Mouse (Mus musculus) testis, adult 2 months (tissue): ENCODE results near the gene Tent5a. TPM values are rescaled to one million over a fixed set of nuclear protein-coding genes. Genes with fewer than 3 reads are reported as not detected.
A peak's percentile ranks its signal among the peaks of the same experiment; 100 is the strongest.

Experiments
- H3K27ac ChIP-seq: fragments of 200-500 bp; 2 replicates; pipeline ENCODE4 v1.5.1; 2012; ENCODE audit warnings: low read depth, low read length; ENCODE audit not compliant: control insufficient read depth, insufficient read depth
- H3K27me3 ChIP-seq: fragments of 200-500 bp; 2 replicates; pipeline ENCODE4 v1.6.1; 2012; ENCODE audit warnings: mild to moderate bottlenecking, low read length, moderate library complexity; ENCODE audit not compliant: control insufficient read depth, insufficient read depth
- H3K36me3 ChIP-seq: fragments of 200-500 bp; 2 replicates; pipeline ENCODE4 v1.6.1; 2012; ENCODE audit warnings: mild to moderate bottlenecking, low read length; ENCODE audit not compliant: control insufficient read depth, insufficient read depth
- H3K4me1 ChIP-seq: fragments of 200-500 bp; 2 replicates; pipeline ENCODE4 v1.6.1; 2012; ENCODE audit warnings: low read length; ENCODE audit not compliant: control insufficient read depth, insufficient read depth
- H3K4me3 ChIP-seq: fragments of 200-500 bp; 2 replicates; pipeline ENCODE4 v1.5.1; 2012; ENCODE audit warnings: low read depth, mild to moderate bottlenecking, low read length, moderate library complexity, mixed read lengths; ENCODE audit not compliant: control insufficient read depth
- CTCF ChIP-seq: fragments of 200-500 bp; IDR thresholded peaks from 2 replicates; pipeline ENCODE4 v1.5.1; 2012; ENCODE audit warnings: low read depth, mild to moderate bottlenecking, inconsistent platforms, low read length, moderate library complexity; ENCODE audit not compliant: control insufficient read depth, insufficient read depth, insufficient replicate concordance
- POLR2A ChIP-seq: fragments of 200-500 bp; IDR thresholded peaks from 2 replicates; pipeline ENCODE4 v1.6.1; 2012; ENCODE audit warnings: low read depth, mild to moderate bottlenecking, inconsistent platforms, low read length, moderate library complexity; ENCODE audit not compliant: control insufficient read depth
- polyA plus RNA-seq: library from polyadenylated mRNA; depleted of rRNA; stranded (reverse); fragments of >200 nt; gene quantifications from 2 replicates; pipeline ENCODE4 v1.2.3, GENCODE M21; 2012

Tent5a gene
- polyA plus RNA-seq, 1 experiment, result 0.28 TPM

DNA sequence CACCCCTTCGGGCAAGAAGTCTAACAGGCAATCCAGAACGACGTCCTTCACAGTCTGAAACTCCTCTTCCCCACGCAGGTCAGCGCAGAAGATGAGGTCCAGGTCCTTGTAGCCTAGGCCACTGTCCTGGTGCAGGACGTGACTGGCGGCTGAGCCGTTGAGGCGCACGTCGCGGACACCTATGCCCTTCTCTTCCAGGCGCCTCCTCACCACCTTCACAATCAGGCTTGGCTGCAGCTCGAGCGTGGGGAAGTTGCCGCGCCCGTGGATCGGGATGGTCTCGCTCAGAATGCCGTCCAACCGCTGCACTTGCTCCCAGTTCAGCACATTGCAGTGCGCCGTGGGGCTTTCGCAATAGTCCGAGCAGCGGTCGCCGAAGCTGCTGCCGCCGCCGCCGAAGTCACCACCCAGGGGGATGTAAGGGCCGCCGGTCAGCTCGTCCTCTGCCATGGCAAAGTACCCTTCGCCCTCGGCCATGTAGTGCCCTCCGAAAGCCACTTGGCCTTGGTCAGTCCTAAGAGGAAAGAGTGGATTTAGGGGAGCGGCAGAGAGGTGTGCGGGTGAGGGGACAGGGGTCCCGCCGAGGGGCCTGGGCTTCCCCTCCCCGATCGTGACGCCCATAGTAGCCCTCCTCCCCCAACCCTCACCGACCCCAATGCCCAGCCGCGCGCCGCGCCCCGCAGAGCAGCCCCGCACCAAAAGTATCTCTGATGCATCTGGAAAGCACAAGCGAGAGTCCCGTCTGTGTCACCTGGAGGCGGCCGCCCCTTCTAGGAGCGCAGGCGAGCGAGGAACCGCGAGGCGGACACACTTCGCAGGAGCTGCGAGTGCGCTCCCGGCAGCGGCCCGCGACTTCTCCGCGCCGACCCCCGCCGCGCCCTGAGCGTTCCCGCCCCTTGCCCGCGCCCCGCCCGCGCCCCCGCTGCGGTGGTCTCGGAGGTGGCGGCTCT lies 581 bp downstream of the Tent5a start:
- Histone ChIP-seq H3K4me1 (peaks cover 8% of the 10 kb centered on the region; the same call in 1 of the 2 replicates), H3K36me3 (no peaks in the 10 kb centered on the region), H3K4me3 (peak overlapping the region; percentile 70), H3K27me3 (no peaks in the 10 kb centered on the region), H3K27ac (no peak overlapping the region)
- TF ChIP-seq CTCF (no peak), POLR2A (no peak)

DNA sequence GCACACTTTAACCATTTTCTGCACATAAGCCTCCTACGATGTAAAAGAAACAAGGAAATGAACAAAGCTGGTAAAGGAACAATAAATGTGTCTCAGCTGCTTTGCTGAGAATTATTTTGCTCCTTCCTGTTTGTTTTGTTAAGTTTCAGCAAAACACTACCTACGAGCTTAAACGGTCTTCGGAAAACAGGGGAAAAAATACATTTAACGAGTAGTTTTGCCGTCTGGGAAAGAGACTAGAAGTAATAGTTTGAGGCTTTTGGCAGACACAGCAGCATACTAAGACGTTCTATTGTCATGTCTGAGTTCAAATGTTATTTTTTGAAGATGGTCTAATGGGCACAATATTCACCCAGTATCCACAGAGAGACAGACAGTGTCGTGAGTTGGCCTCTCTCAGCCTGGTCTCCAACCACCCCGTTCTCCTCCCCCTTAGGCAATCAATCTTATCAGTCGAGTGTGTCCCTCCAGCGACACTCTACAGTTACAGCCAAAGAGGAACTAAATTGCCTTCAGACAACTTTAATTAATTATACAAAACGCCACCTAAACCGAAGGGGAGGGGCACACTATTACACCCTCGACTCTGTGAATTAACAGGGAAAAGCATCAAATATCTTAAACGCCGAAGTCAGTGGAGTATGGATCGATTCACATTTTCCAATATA lies 1.8 kb downstream of the Tent5a start:
- H3K4me3 ChIP-seq, result no peak overlapping the region
- TF ChIP-seq POLR2A (no peak), CTCF (no peak)

GRCm38 (mm10) chr9:85324158-85324875 lies 2.8 kb downstream of the Tent5a start:
- Histone ChIP-seq H3K27ac (no peak overlapping the region), H3K27me3 (no peaks in the 10 kb centered on the region), H3K4me1 (peaks cover 8% of the 10 kb centered on the region; the same call in 1 of the 2 replicates), H3K4me3 (no peak overlapping the region), H3K36me3 (no peaks in the 10 kb centered on the region)
- TF ChIP-seq POLR2A (no peak), CTCF (no peak)

More for the DNA sequence above, 1.8 kb downstream of the Tent5a start:
- no peaks in the 10 kb centered on the region for H3K36me3 ChIP-seq
- no peak overlapping the region for H3K27ac ChIP-seq
- H3K4me1 ChIP-seq, result peaks cover 8% of the 10 kb centered on the region; the same call in 1 of the 2 replicates
- no peaks in the 10 kb centered on the region for H3K27me3 ChIP-seq

DNA sequence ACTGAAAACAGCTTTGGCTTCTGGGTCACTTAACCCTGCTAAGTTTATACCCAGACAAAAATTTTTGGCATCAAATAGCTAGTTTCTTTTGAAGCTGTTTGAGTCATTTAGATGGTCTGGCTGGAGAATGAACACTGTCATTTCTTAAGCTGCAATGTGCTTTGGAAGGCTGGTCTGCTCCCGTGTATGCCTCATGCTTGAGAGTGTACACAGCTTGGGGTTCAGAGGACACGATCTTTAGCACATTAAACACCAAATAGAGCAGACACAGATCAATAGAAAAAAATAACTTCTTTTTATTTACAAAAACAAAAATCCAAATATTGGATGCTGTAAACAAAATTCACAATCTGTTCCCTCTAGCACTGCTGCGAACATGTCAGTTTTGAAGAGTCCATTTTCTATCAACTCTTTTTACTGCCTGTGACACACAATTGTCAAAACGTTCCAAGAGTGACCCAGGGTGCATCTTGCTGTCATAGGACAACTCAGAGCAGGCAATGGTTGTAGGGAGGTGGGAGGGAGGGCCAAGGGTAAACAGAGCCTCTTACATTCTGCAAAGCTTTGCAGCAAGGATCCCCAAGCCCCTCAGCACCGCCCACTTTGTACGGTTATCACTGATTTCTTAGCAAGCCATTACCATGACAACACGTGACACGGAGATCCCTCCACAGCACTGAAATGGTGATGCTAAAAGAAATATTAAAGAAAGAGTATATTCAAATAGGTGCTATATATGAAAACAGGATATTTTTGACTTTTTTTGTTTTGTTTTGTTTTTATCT lies 6.8 kb downstream of the Tent5a start:
- Histone ChIP-seq H3K36me3 (no peaks in the 10 kb centered on the region), H3K27ac (no peak overlapping the region), H3K4me3 (no peak overlapping the region), H3K27me3 (no peaks in the 10 kb centered on the region), H3K4me1 (no peaks in the 10 kb centered on the region)
- no peak for TF ChIP-seq CTCF
- TF ChIP-seq POLR2A, result no peak

- H3K4me3 ChIP-seq, result no peak overlapping the region
- no peaks in the 10 kb centered on the region for H3K36me3 ChIP-seq
- no peak for TF ChIP-seq POLR2A
- no peak for TF ChIP-seq CTCF
- H3K27me3 ChIP-seq, result no peaks in the 10 kb centered on the region
- H3K27ac ChIP-seq, result no peak overlapping the region
- no peaks in the 10 kb centered on the region for H3K4me1 ChIP-seq
Observed at GRCm38 (mm10) chr9:85316122-85316521, 11.0 kb downstream of the Tent5a start.

DNA sequence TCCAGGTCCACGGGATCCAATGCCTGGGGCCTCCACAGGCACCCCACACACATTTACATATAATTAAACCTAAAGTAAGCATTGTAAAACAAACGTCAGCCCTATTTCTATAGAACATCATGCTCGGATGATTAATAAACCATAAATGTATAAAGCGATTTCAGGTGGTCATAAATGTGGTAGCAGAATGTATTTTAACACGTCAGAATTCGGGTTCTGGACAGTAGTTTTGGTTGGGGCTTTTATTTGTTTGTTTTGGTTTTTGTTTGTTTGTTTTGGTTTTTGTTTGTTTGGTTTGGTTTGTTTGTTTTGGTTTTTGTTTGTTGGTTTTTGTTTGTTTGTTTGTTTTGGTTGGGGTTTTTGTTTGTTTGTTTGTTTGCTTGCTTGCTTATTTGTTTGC lies 14.7 kb downstream of the Tent5a start, which contains the start of gene Gm11114:
Gene Gm11114, plus strand, starts transcription at position 301 of the 400 bp plus-strand sequence.
- Histone ChIP-seq H3K36me3 (no peaks in the 10 kb centered on the region), H3K27ac (no peak within 1 kb of the TSS), H3K4me3 (no peak within 1 kb of the TSS), H3K4me1 (no peaks in the 10 kb centered on the region), H3K27me3 (no peaks in the 10 kb centered on the region)
- TF ChIP-seq POLR2A (no peak), CTCF (no peak)

DNA sequence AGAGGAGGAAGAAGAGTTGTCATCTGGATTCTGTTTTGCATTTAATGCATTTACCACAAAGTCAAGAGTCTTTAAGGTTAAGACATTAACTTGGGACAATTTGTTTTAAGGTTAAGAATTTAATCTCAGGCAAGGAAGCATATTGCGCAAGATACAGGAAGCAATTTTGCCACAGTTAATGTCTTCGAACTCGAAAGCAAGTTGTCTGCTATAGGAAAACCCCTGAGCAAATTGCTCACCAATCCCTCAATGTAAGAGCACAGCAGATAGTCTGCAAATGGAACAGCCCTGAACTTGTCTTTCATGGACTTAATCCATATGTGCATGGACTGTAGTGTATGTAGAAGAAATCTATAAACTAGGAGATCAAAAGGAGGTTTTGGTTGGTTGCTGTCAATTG lies 23.8 kb downstream of the Tent5a start:
- no peak for TF ChIP-seq CTCF
- TF ChIP-seq POLR2A, result no peak
- Histone ChIP-seq H3K27ac (no peak overlapping the region), H3K4me1 (no peaks in the 10 kb centered on the region), H3K4me3 (no peak overlapping the region), H3K36me3 (no peaks in the 10 kb centered on the region), H3K27me3 (no peaks in the 10 kb centered on the region)
